Mouse (Mus musculus) G1E (cell line): ENCODE measurements at regions not wholly inside any gene's neighbourhood (a gene's known extent, or its start where the extent isn't known, plus 50 kb on each side); places are given as distances from the start of the nearest gene placed in this dataset.

Experiments
- ATAC-seq: 2 replicates; pipeline ENCODE4 v1.8.0; 2016; ENCODE audit warnings: mild to moderate bottlenecking; ENCODE audit not compliant: insufficient number of reproducible peaks, poor library complexity, low FRiP score, severe bottlenecking; ENCODE audit errors: extremely low read depth
- DNase-seq: peaks from one replicate; pipeline ENCODE4 v3.0.0; 2012; ENCODE audit warnings: low spot score
- H3K27me3 ChIP-seq: 2 replicates; pipeline ENCODE4 v1.6.1; 2012; ENCODE audit warnings: mild to moderate bottlenecking, low read length, inconsistent platforms; ENCODE audit not compliant: insufficient read depth
- H3K36me3 ChIP-seq: replicated peaks from 2 replicates; pipeline ENCODE3; 2012; ENCODE audit warnings: mild to moderate bottlenecking, inconsistent platforms
- H3K4me1 ChIP-seq: 2 replicates; pipeline ENCODE4 v1.6.1; 2012; ENCODE audit warnings: low read depth, low read length, inconsistent platforms, mixed read lengths; ENCODE audit not compliant: insufficient read depth
- H3K4me3 ChIP-seq: 2 replicates; pipeline ENCODE4 v1.5.1; 2012; ENCODE audit warnings: low read depth, mild to moderate bottlenecking, inconsistent platforms, low read length, moderate library complexity, mixed read lengths
- H3K9me3 ChIP-seq: replicated peaks from 2 replicates; pipeline ENCODE4 v1.6.1; 2012; ENCODE audit warnings: inconsistent platforms
- CTCF ChIP-seq: IDR thresholded peaks from 2 replicates; pipeline ENCODE4 v1.5.1; 2012; ENCODE audit warnings: low read depth, low read length, inconsistent platforms, mixed read lengths
- GATA1 ChIP-seq: IDR thresholded peaks from 2 replicates; pipeline ENCODE4 v1.6.1; 2012; ENCODE audit warnings: borderline replicate concordance, low read length, inconsistent platforms, mixed read lengths
- GATA2 ChIP-seq: IDR thresholded peaks from 2 replicates; pipeline ENCODE4 v1.6.1; 2012; ENCODE audit warnings: low read depth, low read length, inconsistent platforms, borderline replicate concordance
- POLR2AphosphoS5 ChIP-seq: IDR thresholded peaks from 2 replicates; pipeline ENCODE4 v1.6.1; 2012; ENCODE audit warnings: low read depth, low read length, inconsistent platforms; ENCODE audit not compliant: insufficient replicate concordance
- TAL1 ChIP-seq: conservative IDR thresholded peaks from 2 replicates; pipeline ENCODE4 v1.6.1; 2012; ENCODE audit warnings: low read depth, low read length, inconsistent platforms, mixed read lengths

- TF ChIP-seq TAL1 (no peak), POLR2AphosphoS5 (no peak), CTCF (no peak), GATA1 (no peak), GATA2 (no peak)
- ATAC-seq (no peak), DNase-seq (no peak)
Measured at GRCm38 (mm10) chr14:99475271-99475670, 176.8 kb downstream of the Klf5 start.

GRCm38 (mm10) chr14:99480325-99481077 is 182.0 kb downstream of the Klf5 start:
- H3K27me3 ChIP-seq: no peaks in the 10 kb centered on the region
- ATAC-seq (no peak), DNase-seq (no peak)
- no peaks in the 10 kb centered on the region for H3K36me3 ChIP-seq
- TF ChIP-seq GATA1 (no peak), TAL1 (no peak), GATA2 (no peak), POLR2AphosphoS5 (no peak), CTCF (no peak)
- H3K4me1 ChIP-seq: no peaks in the 10 kb centered on the region
- peaks cover 54% of the 10 kb centered on the region for H3K9me3 ChIP-seq
- no peak overlapping the region for H3K4me3 ChIP-seq

More at GRCm38 (mm10) chr14:99475271-99475670, 176.8 kb downstream of the Klf5 start:
- Histone ChIP-seq H3K9me3 (peaks cover 73% of the 10 kb centered on the region), H3K36me3 (no peaks in the 10 kb centered on the region), H3K27me3 (no peaks in the 10 kb centered on the region), H3K4me3 (no peak overlapping the region), H3K4me1 (no peaks in the 10 kb centered on the region)

GRCm38 (mm10) chr14:99487981-99488380 is 189.5 kb downstream of the Klf5 start:
- DNase-seq (no peak), ATAC-seq (no peak)
- no peak for TF ChIP-seq GATA1
- TF ChIP-seq CTCF: no peak
- no peak for TF ChIP-seq POLR2AphosphoS5
- no peak for TF ChIP-seq GATA2
- no peak for TF ChIP-seq TAL1
- H3K4me3 ChIP-seq: no peak overlapping the region
- H3K9me3 ChIP-seq: peaks cover 45% of the 10 kb centered on the region
- no peaks in the 10 kb centered on the region for H3K27me3 ChIP-seq
- H3K4me1 ChIP-seq: no peaks in the 10 kb centered on the region
- H3K36me3 ChIP-seq: no peaks in the 10 kb centered on the region

- H3K36me3 ChIP-seq: no peaks in the 10 kb centered on the region
- peaks cover 49% of the 10 kb centered on the region for H3K9me3 ChIP-seq
- H3K27me3 ChIP-seq: no peaks in the 10 kb centered on the region
- DNase-seq: no peak
- ATAC-seq: no peak
- H3K4me1 ChIP-seq: no peaks in the 10 kb centered on the region
- no peak overlapping the region for H3K4me3 ChIP-seq
- TF ChIP-seq GATA1: no peak
- TF ChIP-seq GATA2: no peak
- TF ChIP-seq POLR2AphosphoS5: no peak
- TF ChIP-seq CTCF: no peak
- no peak for TF ChIP-seq TAL1
Measured at GRCm38 (mm10) chr14:99493197-99493596, 194.7 kb downstream of the Klf5 start.

- Histone ChIP-seq H3K36me3 (no peaks in the 10 kb centered on the region), H3K4me3 (no peak overlapping the region), H3K9me3 (peaks cover 51% of the 10 kb centered on the region), H3K4me1 (no peaks in the 10 kb centered on the region), H3K27me3 (no peaks in the 10 kb centered on the region)
- TF ChIP-seq POLR2AphosphoS5: no peak
- TF ChIP-seq CTCF: no peak
- no peak for TF ChIP-seq GATA2
- TF ChIP-seq GATA1: no peak
- TF ChIP-seq TAL1: no peak
- DNase-seq: no peak
- ATAC-seq: no peak
Measured at GRCm38 (mm10) chr14:99493659-99494058, 195.2 kb downstream of the Klf5 start.

GRCm38 (mm10) chr14:99499502-99500266 is 201.2 kb downstream of the Klf5 start:
- H3K4me3 ChIP-seq: no peak overlapping the region
- H3K27me3 ChIP-seq: no peaks in the 10 kb centered on the region
- peaks cover 39% of the 10 kb centered on the region for H3K9me3 ChIP-seq
- DNase-seq (no peak), ATAC-seq (no peak)
- H3K4me1 ChIP-seq: no peaks in the 10 kb centered on the region
- H3K36me3 ChIP-seq: no peaks in the 10 kb centered on the region
- no peak for TF ChIP-seq GATA1
- TF ChIP-seq TAL1: no peak
- no peak for TF ChIP-seq CTCF
- TF ChIP-seq GATA2: no peak
- no peak for TF ChIP-seq POLR2AphosphoS5
